Comparison of ENCODE assay signal across 8 mouse cellular contexts in the genomic region with DNA sequence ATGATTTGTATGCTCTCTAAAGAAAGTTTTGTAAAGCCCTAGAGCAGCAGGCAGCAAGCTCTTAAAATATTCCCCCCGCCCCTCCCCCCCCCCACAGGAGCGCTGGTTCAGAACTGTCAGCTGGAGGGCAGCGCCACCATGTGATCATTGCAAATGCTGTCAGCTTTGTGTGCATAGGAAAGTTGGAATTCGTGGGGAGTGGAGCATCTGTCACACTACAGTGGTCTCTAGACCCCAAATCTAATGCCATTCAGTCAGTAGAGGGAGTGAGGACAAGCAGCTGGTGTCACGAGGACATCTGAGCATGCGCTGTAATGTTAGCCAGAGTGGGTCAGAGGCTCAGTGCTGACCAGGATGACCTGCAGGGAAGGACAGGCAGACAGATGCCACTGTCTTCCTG. TPM values are rescaled to one million over a fixed set of nuclear protein-coding genes. Genes with fewer than 3 reads are reported as not detected.
DNase-seq lines count a peak whose midpoint lies in the region; ATAC-seq and TF ChIP-seq lines count a peak whose summit lies in the region.

No protein-coding gene starts in this region.

- no peak overlapping the region for H3K4me3 ChIP-seq in kidney, embryonic 14.5 days (ENCODE audit: low read length)
- no peak overlapping the region for H3K4me3 ChIP-seq in MEL (ENCODE audit: control insufficient read depth in 1 of 2, insufficient read depth in 1 of 2, low read depth in 2 of 2, low read length in 2 of 2)
- no peak overlapping the region for H3K4me3 ChIP-seq in limb, embryonic 14.5 days (replicated peaks; ENCODE audit: low read length)

- H3K4me2 ChIP-seq in kidney, embryonic 14.5 days (replicated peaks; ENCODE audit: low read depth, low read length): no peak overlapping the region
- H3K4me2 ChIP-seq in limb, embryonic 14.5 days (replicated peaks; ENCODE audit: low read depth, low read length, severe bottlenecking): no peak overlapping the region

- ATAC-seq in kidney, embryonic 14.5 days (ENCODE audit: low FRiP score, low TSS enrichment): peak; percentile 80
- ATAC-seq in limb, embryonic 14.5 days (ENCODE audit: low FRiP score, low read depth): peak; percentile 56

- no peaks in the 10 kb centered on the region for H3K36me3 ChIP-seq in kidney, embryonic 14.5 days (ENCODE audit: control insufficient read depth, insufficient read depth, low read length)
- H3K36me3 ChIP-seq in MEL (ENCODE audit: control insufficient read depth in 1 of 2, insufficient read depth in 2 of 2, low read length in 2 of 2): no peaks in the 10 kb centered on the region
- peaks cover 10% of the 10 kb centered on the region; the same call in 1 of the 2 replicates for H3K36me3 ChIP-seq in limb, embryonic 14.5 days (ENCODE audit: control insufficient read depth, insufficient read depth, low read length)

- peak in 2 of 3 experiments; percentile 4 to 22; a peak in 1 of 6 replicates for TF ChIP-seq CTCF in MEL (IDR thresholded peaks at IDR 0.05 in 2 of 3, conservative IDR thresholded peaks at IDR 0.05 in 1 of 3; ENCODE audit: control insufficient read depth in 1 of 3, insufficient read depth in 1 of 3, low read depth in 2 of 3, low read length in 3 of 3, poor library complexity in 1 of 3, severe bottlenecking in 1 of 3)

- no peak; the same call in 1 of the 2 replicates for TF ChIP-seq RAD21 in MEL (IDR thresholded peaks at IDR 0.05; ENCODE audit: low read depth, low read length)

- no peaks in the 10 kb centered on the region for H3K9me3 ChIP-seq in kidney, embryonic 14.5 days (ENCODE audit: control insufficient read depth, low read length)
- no peaks in the 10 kb centered on the region for H3K9me3 ChIP-seq in MEL (replicated peaks; ENCODE audit: insufficient read depth, low read length)
- no peaks in the 10 kb centered on the region for H3K9me3 ChIP-seq in limb, embryonic 14.5 days (ENCODE audit: control insufficient read depth, low read length)

- H3K79me2 ChIP-seq in MEL (ENCODE audit: control insufficient read depth, insufficient read depth, low read length, poor library complexity): no peaks in the 10 kb centered on the region

- H3K9ac ChIP-seq in kidney, embryonic 14.5 days (ENCODE audit: low read depth, low read length): no peak overlapping the region
- H3K9ac ChIP-seq in MEL (ENCODE audit: control insufficient read depth, low read depth, low read length, poor library complexity, severe bottlenecking): no peak overlapping the region
- H3K9ac ChIP-seq in limb, embryonic 14.5 days (ENCODE audit: low read depth, low read length, severe bottlenecking): no peak overlapping the region

- TF ChIP-seq EP300 in MEL (IDR thresholded peaks at IDR 0.05; ENCODE audit: low read depth in 1 of 2, low read length in 2 of 2): no peak

- H3K27ac ChIP-seq in kidney, embryonic 14.5 days (ENCODE audit: low read depth, low read length): no peak overlapping the region; the same call in 1 of the 2 replicates
- no peak overlapping the region for H3K27ac ChIP-seq in MEL (ENCODE audit: control insufficient read depth, low read depth, low read length)
- no peak overlapping the region for H3K27ac ChIP-seq in limb, embryonic 14.5 days (replicated peaks; ENCODE audit: low read depth, low read length)

- no peak for TF ChIP-seq POLR2A in MEL (IDR thresholded peaks at IDR 0.05; ENCODE audit: control insufficient read depth in 1 of 2, insufficient read depth in 1 of 2, low read depth in 1 of 2, low read length in 2 of 2, poor library complexity in 1 of 2)
- no peak for TF ChIP-seq POLR2A in limb, embryonic 14.5 days (IDR thresholded peaks at IDR 0.05; ENCODE audit: borderline replicate concordance, extremely low read depth, insufficient read depth, insufficient read length)

- H3K27me3 ChIP-seq in kidney, embryonic 14.5 days (ENCODE audit: control insufficient read depth, insufficient read depth, low read length): no peaks in the 10 kb centered on the region
- H3K27me3 ChIP-seq in MEL (ENCODE audit: control insufficient read depth in 1 of 2, insufficient read depth in 2 of 2, low read length in 2 of 2): no peaks in the 10 kb centered on the region; a peak in 3 of 4 replicates
- H3K27me3 ChIP-seq in limb, embryonic 14.5 days (ENCODE audit: control insufficient read depth, insufficient read depth, low read length): no peaks in the 10 kb centered on the region

- H3K4me1 ChIP-seq in kidney, embryonic 14.5 days (ENCODE audit: control insufficient read depth, insufficient read depth, low read length): peaks cover 19% of the 10 kb centered on the region
- H3K4me1 ChIP-seq in MEL (ENCODE audit: control insufficient read depth in 1 of 2, insufficient read depth in 2 of 2, low read length in 2 of 2): no peaks in the 10 kb centered on the region
- H3K4me1 ChIP-seq in limb, embryonic 14.5 days (ENCODE audit: control insufficient read depth, insufficient read depth, low read length): peaks cover 39% of the 10 kb centered on the region

- 9% methylated on average over 6 of the region's 6 CpGs for WGBS in kidney, embryonic 14.5 days
- WGBS in limb, embryonic 14.5 days: 22% methylated on average over 6 of the region's 6 CpGs

- DNase-seq in kidney, adult 11 months: no peak
- DNase-seq in MEL (ENCODE audit: low read depth, low spot score): no peak
- DNase-seq in embryo, embryonic 11 days: peak; percentile 80
- DNase-seq in limb, embryonic 14.5 days (ENCODE audit: low spot score): peak; percentile 71
- no peak for DNase-seq in spleen, adult 18-20 months
- DNase-seq in urinary bladder, postnatal 36 days (ENCODE audit: low spot score in 2 of 2): no peak
- DNase-seq in ovary, postnatal 36 days (ENCODE audit: low spot score): no peak

TF ChIP-seq in MEL, 35 proteins besides CTCF, POLR2A, EP300 and RAD21:
- TF ChIP-seq MYB (IDR thresholded peaks at IDR 0.05; ENCODE audit: low read depth, low read length): no peak
- TF ChIP-seq KAT2A (conservative IDR thresholded peaks at IDR 0.05; ENCODE audit: low read depth, low read length): no peak
- no peak for TF ChIP-seq MYC (IDR thresholded peaks at IDR 0.05; ENCODE audit: low read depth, low read length)
- TF ChIP-seq TAL1 (IDR thresholded peaks at IDR 0.05; ENCODE audit: low read length): no peak
- TF ChIP-seq MEF2A (IDR thresholded peaks at IDR 0.05; ENCODE audit: extremely low read depth, insufficient replicate concordance, low read depth, low read length, poor library complexity, severe bottlenecking): no peak
- no peak for TF ChIP-seq MAZ (IDR thresholded peaks at IDR 0.05; ENCODE audit: low read depth, low read length)
- TF ChIP-seq HCFC1 (IDR thresholded peaks at IDR 0.05; ENCODE audit: low read depth, low read length): no peak
- no peak for TF ChIP-seq TCF12 (IDR thresholded peaks at IDR 0.05; ENCODE audit: low read depth, low read length)
- TF ChIP-seq GABPA (IDR thresholded peaks at IDR 0.05; ENCODE audit: low read depth, low read length): no peak

RNA-seq across cellular contexts. Expression of gene Eif4e3, which starts 42.9 kb away (rescaled TPM):
- 19.5 TPM in 2 replicates for polyA plus RNA-seq in kidney, embryonic 14.5 days (2014; fragmentation: Nextera tagmentation; extraction: Ambion mirVana)
- total RNA-seq in MEL (2012; rRNA removed): not detected in 2 replicates
- polyA plus RNA-seq in MEL (2012; ENCODE audit: insufficient read depth in 1 of 2, insufficient read length in 2 of 2, low read depth in 1 of 2, low replicate concordance in 2 of 2, missing spikeins in 1 of 2): not detected
- polyA plus RNA-seq in limb, embryonic 14.5 days (2012; rRNA removed): 17.4 and 19.8 TPM in 2 replicates
- 14.6 and 17.7 TPM in 2 replicates for polyA plus RNA-seq in limb, embryonic 14.5 days (2014; fragmentation: Nextera tagmentation; extraction: Ambion mirVana)

RNA-seq across cellular contexts. Expression of gene Gm20696, which starts 43.0 kb away (rescaled TPM):
- polyA plus RNA-seq in kidney, embryonic 14.5 days (2014; fragmentation: Nextera tagmentation; extraction: Ambion mirVana): 4.9 and 7.5 TPM in 2 replicates
- total RNA-seq in MEL (2012; rRNA removed): 0.39 and 0.49 TPM in 2 replicates
- under 1 TPM in 1 of 2 experiments, not detected in 1; 0.07 TPM for polyA plus RNA-seq in MEL (2012; ENCODE audit: insufficient read depth in 1 of 2, insufficient read length in 2 of 2, low read depth in 1 of 2, low replicate concordance in 2 of 2, missing spikeins in 1 of 2)
- 1.4 and 2.0 TPM in 2 replicates for polyA plus RNA-seq in limb, embryonic 14.5 days (2012; rRNA removed)
- 5.9 and 6.4 TPM in 2 replicates for polyA plus RNA-seq in limb, embryonic 14.5 days (2014; fragmentation: Nextera tagmentation; extraction: Ambion mirVana)

Comparison
In these comparisons a context has a peak if more than half of its experiments do, and no peak if none do; other contexts are left out.
1. DNase-seq: peak in embryo, embryonic 11 days (single experiment) and limb, embryonic 14.5 days (single experiment); none in kidney, adult 11 months (single experiment), MEL (single experiment), spleen, adult 18-20 months (0 of 2), urinary bladder, postnatal 36 days (0 of 2) and ovary, postnatal 36 days (single experiment).
2. RNA of gene Eif4e3, which starts 42.9 kb away (polyA plus RNA-seq): 14.6 to 19.8 TPM in limb, embryonic 14.5 days and 19.5 TPM in kidney, embryonic 14.5 days; not detected in MEL; every median in the first group is over 10 times any median in the second.